Mouse (Mus musculus): Measurements from ENCODE around the gene Src. TPM values are rescaled to one million over a fixed set of nuclear protein-coding genes. Genes with fewer than 3 reads are reported as not detected.
A peak's percentile ranks its signal among the peaks of the same experiment; 100 is the strongest.
"Not testable (repeated sequence)": the region's sequence is repeated elsewhere in the genome, so short reads cannot be mapped to it uniquely, and the experiment has no call there.

Src gene
- polyA plus RNA-seq (2015; fragmentation: Nextera tagmentation; extraction: Ambion mirVana) = 31.6 and 39.1 TPM in 2 replicates

- Histone ChIP-seq H3K4me1 (replicated peaks) (peaks cover 24% of the 10 kb centered on the region), H3K9ac (replicated peaks) (no peak within 1 kb of the TSS), H3K4me3 (replicated peaks) (no peak within 1 kb of the TSS), H3K9me3 (no peaks in the 10 kb centered on the region), H3K27me3 (no peaks in the 10 kb centered on the region), H3K36me3 (no peaks in the 10 kb centered on the region), H3K27ac (0 out of 2 replicates have a peak within 1 kb of the TSS, but pooled peaks have one; percentile 10), H3K4me2 (replicated peaks) (no peak within 1 kb of the TSS)
- no peak for ATAC-seq
- 22% methylated on average over 13 of the region's 13 CpGs for WGBS
Observed at GRCm38 (mm10) chr2:157418206-157418605, at the start of gene Src. Gene Src (plus strand): TSS chr2:157418444.

GRCm38 (mm10) chr2:157371696-157372095, 46.5 kb upstream of the Src start:
- Histone ChIP-seq H3K27me3 (no peaks in the 10 kb centered on the region), H3K4me1 (replicated peaks) (peaks cover 41% of the 10 kb centered on the region), H3K9me3 (no peaks in the 10 kb centered on the region), H3K36me3 (no peaks in the 10 kb centered on the region; the same call in none of the 2 replicates), H3K9ac (replicated peaks) (no peak overlapping the region), H3K4me3 (replicated peaks) (no peak overlapping the region), H3K27ac (no peak overlapping the region), H3K4me2 (replicated peaks) (no peak overlapping the region)
- 84% methylated on average over 6 of the region's 6 CpGs for WGBS
- no peak for ATAC-seq

DNA sequence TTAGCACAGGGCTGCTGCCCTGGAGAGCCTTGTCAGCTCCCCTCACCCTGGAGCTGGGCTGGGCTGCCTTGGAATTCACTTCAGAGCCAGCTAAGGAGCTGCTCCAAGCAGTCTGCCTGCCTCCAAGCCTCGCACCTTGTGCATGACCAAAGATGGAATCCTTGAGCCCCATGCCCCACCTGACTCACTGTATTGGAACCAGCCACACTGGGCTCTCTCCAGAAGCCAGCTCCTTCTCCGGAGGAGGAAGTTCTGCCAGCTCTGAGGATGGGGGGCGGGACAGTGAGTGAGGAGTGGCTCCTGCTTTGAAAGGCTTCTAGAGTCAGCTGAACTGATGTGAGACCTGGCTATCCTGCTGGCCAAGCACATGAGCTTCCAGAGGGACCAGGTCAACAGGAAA, 44.6 kb upstream of the Src start:
- no peak overlapping the region for H3K4me3 ChIP-seq (replicated peaks)
- no peaks in the 10 kb centered on the region for H3K9me3 ChIP-seq
- 86% methylated on average over 3 of the region's 3 CpGs for WGBS

GRCm38 (mm10) chr2:157375051-157375450, 43.2 kb upstream of the Src start:
- no peak overlapping the region for H3K9ac ChIP-seq (replicated peaks)
- no peak overlapping the region for H3K4me2 ChIP-seq (replicated peaks)
- peaks cover 12% of the 10 kb centered on the region for H3K36me3 ChIP-seq
- no peak overlapping the region for H3K4me3 ChIP-seq (replicated peaks)
- 62% methylated on average over 8 of the region's 8 CpGs for WGBS
- no peak for ATAC-seq
- no peak overlapping the region for H3K27ac ChIP-seq
- H3K27me3 ChIP-seq = no peaks in the 10 kb centered on the region
- no peaks in the 10 kb centered on the region for H3K9me3 ChIP-seq
- peaks cover 29% of the 10 kb centered on the region for H3K4me1 ChIP-seq (replicated peaks)

More for the DNA sequence above, 44.6 kb upstream of the Src start:
- H3K9ac ChIP-seq (replicated peaks) = no peak overlapping the region
- peaks cover 34% of the 10 kb centered on the region for H3K4me1 ChIP-seq (replicated peaks)
- ATAC-seq = no peak
- no peaks in the 10 kb centered on the region for H3K27me3 ChIP-seq
- no peaks in the 10 kb centered on the region; the same call in none of the 2 replicates for H3K36me3 ChIP-seq
- no peak overlapping the region for H3K4me2 ChIP-seq (replicated peaks)
- no peak overlapping the region for H3K27ac ChIP-seq

GRCm38 (mm10) chr2:157375794-157376757, 42.2 kb upstream of the Src start:
- Histone ChIP-seq H3K36me3 (peaks cover 19% of the 10 kb centered on the region), H3K9me3 (no peaks in the 10 kb centered on the region), H3K4me1 (replicated peaks) (peaks cover 24% of the 10 kb centered on the region), H3K27me3 (no peaks in the 10 kb centered on the region), H3K9ac (replicated peaks) (peak overlapping the region; percentile 43), H3K4me3 (replicated peaks) (no peak overlapping the region), H3K27ac (peak overlapping the region; percentile 15; the same call in 1 of the 2 replicates), H3K4me2 (replicated peaks) (peak overlapping the region; percentile 19)
- ATAC-seq = peak; percentile 50; the same call in 1 of the 2 replicates
- 9% methylated on average over 14 of the region's 14 CpGs for WGBS

GRCm38 (mm10) chr2:157376995-157377394, 41.2 kb upstream of the Src start:
- H3K36me3 ChIP-seq = peaks cover 21% of the 10 kb centered on the region
- peaks cover 24% of the 10 kb centered on the region for H3K4me1 ChIP-seq (replicated peaks)
- H3K9me3 ChIP-seq = no peaks in the 10 kb centered on the region
- no peak overlapping the region for H3K4me3 ChIP-seq (replicated peaks)
- H3K9ac ChIP-seq (replicated peaks) = no peak overlapping the region
- H3K4me2 ChIP-seq (replicated peaks) = no peak overlapping the region
- H3K27ac ChIP-seq = no peak overlapping the region
- no peaks in the 10 kb centered on the region for H3K27me3 ChIP-seq
- ATAC-seq = no peak
- 41% methylated on average over 3 of the region's 3 CpGs for WGBS

GRCm38 (mm10) chr2:157384836-157385235, 33.4 kb upstream of the Src start:
- Histone ChIP-seq H3K4me2 (replicated peaks) (no peak overlapping the region), H3K27ac (peak overlapping the region; percentile 36), H3K4me1 (replicated peaks) (peaks cover 19% of the 10 kb centered on the region), H3K9ac (replicated peaks) (no peak overlapping the region), H3K4me3 (replicated peaks) (no peak overlapping the region), H3K27me3 (no peaks in the 10 kb centered on the region), H3K9me3 (no peaks in the 10 kb centered on the region), H3K36me3 (peaks cover 38% of the 10 kb centered on the region)
- WGBS = 44% methylated on average over 4 of the region's 4 CpGs
- ATAC-seq = peak; percentile 50; the same call in 1 of the 2 replicates

- 94% methylated on average over 14 of the region's 14 CpGs for WGBS
- H3K27me3 ChIP-seq; H3K4me3 ChIP-seq (replicated peaks); H3K9me3 ChIP-seq; ATAC-seq; H3K9ac ChIP-seq (replicated peaks); H3K27ac ChIP-seq; H3K4me2 ChIP-seq (replicated peaks): not testable (repeated sequence)
- Histone ChIP-seq H3K4me1 (replicated peaks) (peaks cover 13% of the 10 kb centered on the region), H3K36me3 (peaks cover 33% of the 10 kb centered on the region)
Observed at GRCm38 (mm10) chr2:157388901-157389590, 29.2 kb upstream of the Src start.

GRCm38 (mm10) chr2:157389591-157389921, 28.7 kb upstream of the Src start:
- Histone ChIP-seq H3K36me3 (peaks cover 31% of the 10 kb centered on the region), H3K9me3 (no peaks in the 10 kb centered on the region), H3K4me2 (replicated peaks) (no peak overlapping the region), H3K27me3 (no peaks in the 10 kb centered on the region), H3K27ac (no peak overlapping the region), H3K9ac (replicated peaks) (no peak overlapping the region), H3K4me1 (replicated peaks) (peaks cover 12% of the 10 kb centered on the region), H3K4me3 (replicated peaks) (no peak overlapping the region)
- WGBS = 82% methylated on average over 7 of the region's 7 CpGs
- ATAC-seq = no peak

DNA sequence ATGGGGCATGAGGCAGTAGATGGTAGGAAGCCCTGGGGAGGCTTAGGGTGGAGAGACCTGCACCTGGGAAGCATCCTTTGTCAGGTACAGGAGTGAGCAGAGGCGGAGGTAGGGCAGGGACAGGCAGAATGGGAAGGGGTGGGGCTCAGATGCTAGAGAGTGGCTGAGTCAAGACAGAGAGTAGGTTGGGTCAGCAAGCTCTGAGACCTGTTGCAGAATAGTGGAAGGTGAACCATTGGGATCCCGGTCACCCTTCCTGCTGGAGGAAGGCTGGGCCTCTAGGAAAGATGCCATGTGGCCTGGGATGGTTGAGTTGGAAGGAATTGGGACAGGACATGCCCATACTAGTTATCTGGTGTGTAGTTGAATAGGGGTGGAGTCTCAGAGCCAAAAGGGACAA, 25.9 kb upstream of the Src start:
- no peak overlapping the region for H3K4me2 ChIP-seq (replicated peaks)
- WGBS = 95% methylated on average over 2 of the region's 2 CpGs
- no peak overlapping the region for H3K27ac ChIP-seq
- no peaks in the 10 kb centered on the region for H3K9me3 ChIP-seq
- H3K36me3 ChIP-seq = peaks cover 43% of the 10 kb centered on the region
- H3K27me3 ChIP-seq = no peaks in the 10 kb centered on the region
- peaks cover 9% of the 10 kb centered on the region; the same call in 1 of the 2 replicates for H3K4me1 ChIP-seq (replicated peaks)
- ATAC-seq = no peak
- H3K9ac ChIP-seq (replicated peaks) = no peak overlapping the region
- no peak overlapping the region for H3K4me3 ChIP-seq (replicated peaks)

GRCm38 (mm10) chr2:157393549-157393948, 24.7 kb upstream of the Src start:
- no peak for ATAC-seq
- peaks cover 9% of the 10 kb centered on the region; the same call in 1 of the 2 replicates for H3K4me1 ChIP-seq (replicated peaks)
- H3K27ac ChIP-seq = no peak overlapping the region
- H3K9ac ChIP-seq (replicated peaks) = no peak overlapping the region
- no peak overlapping the region for H3K4me3 ChIP-seq (replicated peaks)
- H3K27me3 ChIP-seq = no peaks in the 10 kb centered on the region
- 97% methylated on average over 4 of the region's 4 CpGs for WGBS
- H3K4me2 ChIP-seq (replicated peaks) = no peak overlapping the region
- H3K36me3 ChIP-seq = peaks cover 54% of the 10 kb centered on the region
- no peaks in the 10 kb centered on the region for H3K9me3 ChIP-seq

- H3K4me1 ChIP-seq (replicated peaks) = peaks cover 9% of the 10 kb centered on the region; the same call in 1 of the 2 replicates
- 81% methylated on average over 6 of the region's 6 CpGs for WGBS
- no peak for ATAC-seq
- H3K9me3 ChIP-seq = no peaks in the 10 kb centered on the region
- H3K4me2 ChIP-seq (replicated peaks) = no peak overlapping the region
- H3K4me3 ChIP-seq (replicated peaks) = no peak overlapping the region
- H3K27ac ChIP-seq = no peak overlapping the region
- peaks cover 50% of the 10 kb centered on the region for H3K36me3 ChIP-seq
- no peak overlapping the region for H3K9ac ChIP-seq (replicated peaks)
- no peaks in the 10 kb centered on the region for H3K27me3 ChIP-seq
Observed at GRCm38 (mm10) chr2:157394868-157395267, 23.4 kb upstream of the Src start.

All from midbrain, embryonic 13.5 days (tissue).